Mouse (Mus musculus) naive thymus-derived CD4-positive, alpha-beta T cell, adult 2 months (primary cell): ENCODE measurements around the gene Nelfe.
"Not testable (repeated sequence)": the region's sequence is repeated elsewhere in the genome, so short reads cannot be mapped to it uniquely, and the experiment has no call there.

Experiments used
- DNase-seq: peaks from one replicate; pipeline ENCODE4 v3.0.0-alpha.2; 2011; ENCODE audit warnings: low read depth

The Nelfe gene

GRCm38 (mm10) chr17:34849722-34850516 lies at the start of gene Nelfe, which contains the start of gene Skiv2l:
Gene Nelfe, plus strand, starts transcription at chr17:34850391.
Gene Skiv2l, minus strand, starts transcription at chr17:34850210.
- DNase-seq = peak; percentile 99

- DNase-seq = not testable (repeated sequence)
Measured at GRCm38 (mm10) chr17:34800781-34801305, 49.3 kb upstream of the Nelfe start.

- DNase-seq = not testable (repeated sequence)
Measured at GRCm38 (mm10) chr17:34802756-34803155, 47.4 kb upstream of the Nelfe start.

- DNase-seq = not testable (repeated sequence)
Measured at GRCm38 (mm10) chr17:34803367-34803766, 46.8 kb upstream of the Nelfe start.

- not testable (repeated sequence) for DNase-seq
Measured at GRCm38 (mm10) chr17:34804301-34804700, 45.9 kb upstream of the Nelfe start, which contains the start of gene Cyp21a1. Gene Cyp21a1, minus strand, starts transcription at chr17:34804561.

GRCm38 (mm10) chr17:34804871-34805562 lies 45.2 kb upstream of the Nelfe start:
- peak; percentile 33 for DNase-seq

- DNase-seq = no peak
Measured at GRCm38 (mm10) chr17:34807176-34807575, 43.0 kb upstream of the Nelfe start.

- no peak for DNase-seq
Measured at GRCm38 (mm10) chr17:34808599-34809205, 41.5 kb upstream of the Nelfe start.

GRCm38 (mm10) chr17:34810411-34810810 lies 39.8 kb upstream of the Nelfe start:
- DNase-seq = not testable (repeated sequence)

- not testable (repeated sequence) for DNase-seq
Measured at GRCm38 (mm10) chr17:34810811-34811210, 39.4 kb upstream of the Nelfe start.

- DNase-seq = no peak
Measured at GRCm38 (mm10) chr17:34811275-34811674, 38.9 kb upstream of the Nelfe start.

- peak; percentile 57 for DNase-seq
Measured at GRCm38 (mm10) chr17:34813747-34814146, 36.4 kb upstream of the Nelfe start.

GRCm38 (mm10) chr17:34814818-34815370 lies 35.3 kb upstream of the Nelfe start:
- DNase-seq = no peak

- not testable (repeated sequence) for DNase-seq
Measured at GRCm38 (mm10) chr17:34830776-34831175, 19.4 kb upstream of the Nelfe start.

- DNase-seq = peak; percentile 29
Measured at GRCm38 (mm10) chr17:34836155-34836855, 13.9 kb upstream of the Nelfe start.

- peak; percentile 97 for DNase-seq
Measured at GRCm38 (mm10) chr17:34836856-34837221, 13.4 kb upstream of the Nelfe start, which contains the start of the genes Stk19 and Dxo. Gene Stk19, minus strand, starts transcription at chr17:34836945. Gene Dxo, plus strand, starts transcription at chr17:34837019.

- DNase-seq = peak; percentile 32
Measured at GRCm38 (mm10) chr17:34837464-34838324, 12.5 kb upstream of the Nelfe start.

- no peak for DNase-seq
Measured at GRCm38 (mm10) chr17:34838785-34839184, 11.4 kb upstream of the Nelfe start.

GRCm38 (mm10) chr17:34840736-34841307 lies 9.4 kb upstream of the Nelfe start:
- DNase-seq = no peak

GRCm38 (mm10) chr17:34844884-34845283 lies 5.3 kb upstream of the Nelfe start:
- no peak for DNase-seq
